Mouse (Mus musculus) heart, adult 8-10 months (tissue): ENCODE measurements around the gene G3bp1. TPM values are rescaled to one million over a fixed set of nuclear protein-coding genes. Genes with fewer than 3 reads are reported as not detected.

Source experiments
- microRNA-seq: library from miRNA; unstranded; fragments of <30 nt; microRNA quantifications from one replicate; pipeline ENCODE4 v1.2.0, GENCODE M21; 2022
- total RNA-seq, 4 experiments: library from RNA; stranded (reverse); gene quantifications; 2 replicates each; pipeline ENCODE4 v1.2.4; 2022

The G3bp1 gene
- total RNA-seq, 4 experiments from 2014 or later: 39.4 to 45.2 (median 42.4) TPM

Small RNA genes lying within 50 kb of the gene (microRNA-seq; reads per million reads assigned to microRNA genes)
- not detected for gene Mir7652

Other genes starting within 250 kb of the G3bp1 start
- under 1 TPM; 0.08 to 0.20 (median 0.11) TPM for gene Fat2, start 133.1 kb upstream of the G3bp1 start, total RNA-seq
- gene Sparc, start 46.5 kb upstream of the G3bp1 start, total RNA-seq: 100 to 1,000 TPM; 202 to 357 (median 299) TPM
- gene Atox1, start 8.4 kb upstream of the G3bp1 start, total RNA-seq: 100 to 1,000 TPM in 3 of 4 experiments, 10 to 100 TPM in 1; 94.6 to 115 (median 104) TPM
- gene Glra1, start 138.5 kb downstream of the G3bp1 start, total RNA-seq: not detected